Mouse (Mus musculus): ENCODE measurements around the gene Vmn1r103. TPM values are rescaled to one million over a fixed set of nuclear protein-coding genes. Genes with fewer than 3 reads are reported as not detected.
"Not testable (repeated sequence)": the region's sequence is repeated elsewhere in the genome, so short reads cannot be mapped to it uniquely, and the experiment has no call there.

Gene Vmn1r103
- polyA plus RNA-seq (2012; rRNA removed) (not detected in 2 replicates), polyA plus RNA-seq (2014; fragmentation: Nextera tagmentation; extraction: Ambion mirVana) (not detected in 2 replicates)

GRCm38 (mm10) chr7:20510434-20510833 lies at the start of gene Vmn1r103:
Vmn1r103 (minus strand) TSS chr7:20510534.
- H3K4me1 ChIP-seq (ENCODE audit: control insufficient read depth, insufficient read depth, low read length); H3K9me3 ChIP-seq (ENCODE audit: control insufficient read depth, low read length); H3K9ac ChIP-seq (ENCODE audit: low read depth, low read length, severe bottlenecking); DNase-seq (ENCODE audit: low spot score); H3K4me2 ChIP-seq (replicated peaks; ENCODE audit: low read depth, low read length, severe bottlenecking); H3K27me3 ChIP-seq (ENCODE audit: control insufficient read depth, insufficient read depth, low read length); ATAC-seq (ENCODE audit: low FRiP score, low read depth); H3K27ac ChIP-seq (replicated peaks; ENCODE audit: low read depth, low read length); H3K36me3 ChIP-seq (ENCODE audit: control insufficient read depth, insufficient read depth, low read length); H3K4me3 ChIP-seq (replicated peaks; ENCODE audit: low read length): not testable (repeated sequence)
- WGBS: no CpG with 5 or more reads among the region's 3 CpGs

GRCm38 (mm10) chr7:20545657-20546056 lies 35.3 kb upstream of the Vmn1r103 start, which contains the start of gene Gm5726:
Gm5726 (minus strand) TSS chr7:20545757.
- H3K4me3 ChIP-seq (replicated peaks; ENCODE audit: low read length); H3K36me3 ChIP-seq (ENCODE audit: control insufficient read depth, insufficient read depth, low read length); ATAC-seq (ENCODE audit: low FRiP score, low read depth); H3K9ac ChIP-seq (ENCODE audit: low read depth, low read length, severe bottlenecking); H3K4me2 ChIP-seq (replicated peaks; ENCODE audit: low read depth, low read length, severe bottlenecking); H3K27ac ChIP-seq (replicated peaks; ENCODE audit: low read depth, low read length); H3K27me3 ChIP-seq (ENCODE audit: control insufficient read depth, insufficient read depth, low read length); H3K9me3 ChIP-seq (ENCODE audit: control insufficient read depth, low read length); H3K4me1 ChIP-seq (ENCODE audit: control insufficient read depth, insufficient read depth, low read length); DNase-seq (ENCODE audit: low spot score): not testable (repeated sequence)
- WGBS: no CpG with 5 or more reads among the region's 1 CpGs

GRCm38 (mm10) chr7:20533537-20533936 lies 23.2 kb upstream of the Vmn1r103 start, which contains the start of gene Vmn1r104:
Vmn1r104 (plus strand) TSS chr7:20533837.
- not testable (repeated sequence) for H3K36me3 ChIP-seq (ENCODE audit: control insufficient read depth, insufficient read depth, low read length); H3K27ac ChIP-seq (replicated peaks; ENCODE audit: low read depth, low read length); H3K9ac ChIP-seq (ENCODE audit: low read depth, low read length, severe bottlenecking); H3K9me3 ChIP-seq (ENCODE audit: control insufficient read depth, low read length); H3K4me2 ChIP-seq (replicated peaks; ENCODE audit: low read depth, low read length, severe bottlenecking); H3K4me3 ChIP-seq (replicated peaks; ENCODE audit: low read length); H3K27me3 ChIP-seq (ENCODE audit: control insufficient read depth, insufficient read depth, low read length); DNase-seq (ENCODE audit: low spot score); H3K4me1 ChIP-seq (ENCODE audit: control insufficient read depth, insufficient read depth, low read length); ATAC-seq (ENCODE audit: low FRiP score, low read depth)
- WGBS: no CpG with 5 or more reads among the region's 3 CpGs

GRCm38 (mm10) chr7:20474825-20475224 lies 35.5 kb downstream of the Vmn1r103 start, which contains the start of gene Gm10670:
Gm10670 (minus strand) TSS chr7:20474925.
- ATAC-seq (ENCODE audit: low FRiP score, low read depth); H3K4me3 ChIP-seq (replicated peaks; ENCODE audit: low read length); DNase-seq (ENCODE audit: low spot score); H3K27ac ChIP-seq (replicated peaks; ENCODE audit: low read depth, low read length); H3K9ac ChIP-seq (ENCODE audit: low read depth, low read length, severe bottlenecking); H3K27me3 ChIP-seq (ENCODE audit: control insufficient read depth, insufficient read depth, low read length); H3K4me1 ChIP-seq (ENCODE audit: control insufficient read depth, insufficient read depth, low read length); H3K9me3 ChIP-seq (ENCODE audit: control insufficient read depth, low read length); H3K36me3 ChIP-seq (ENCODE audit: control insufficient read depth, insufficient read depth, low read length); H3K4me2 ChIP-seq (replicated peaks; ENCODE audit: low read depth, low read length, severe bottlenecking): not testable (repeated sequence)
- no CpG with 5 or more reads among the region's 5 CpGs for WGBS

Other genes with a start within 250 kb of the Vmn1r103 start
- not detected in 2 replicates for gene Gm5890, start 247.7 kb downstream of the Vmn1r103 start, polyA plus RNA-seq (2012; rRNA removed)
- gene Gm5890, start 247.7 kb downstream of the Vmn1r103 start, polyA plus RNA-seq (2014; fragmentation: Nextera tagmentation; extraction: Ambion mirVana): not detected in 2 replicates
- gene Gm4133, start 176.5 kb downstream of the Vmn1r103 start, polyA plus RNA-seq (2012; rRNA removed): not detected in 2 replicates
- gene Gm4133, start 176.5 kb downstream of the Vmn1r103 start, polyA plus RNA-seq (2014; fragmentation: Nextera tagmentation; extraction: Ambion mirVana): not detected in 2 replicates
- gene Gm5728, start 135.1 kb downstream of the Vmn1r103 start, polyA plus RNA-seq (2012; rRNA removed): not detected in 2 replicates
- gene Gm5728, start 135.1 kb downstream of the Vmn1r103 start, polyA plus RNA-seq (2014; fragmentation: Nextera tagmentation; extraction: Ambion mirVana): not detected in 2 replicates
- gene Vmn1r100, start 92.6 kb downstream of the Vmn1r103 start, polyA plus RNA-seq (2012; rRNA removed): not detected in 2 replicates
- not detected in 2 replicates for gene Vmn1r100, start 92.6 kb downstream of the Vmn1r103 start, polyA plus RNA-seq (2014; fragmentation: Nextera tagmentation; extraction: Ambion mirVana)
- gene Vmn1r101, start 67.9 kb downstream of the Vmn1r103 start, polyA plus RNA-seq (2012; rRNA removed): not detected in 2 replicates
- not detected in 2 replicates for gene Vmn1r101, start 67.9 kb downstream of the Vmn1r103 start, polyA plus RNA-seq (2014; fragmentation: Nextera tagmentation; extraction: Ambion mirVana)
- gene Gm10670, start 35.6 kb downstream of the Vmn1r103 start, polyA plus RNA-seq (2012; rRNA removed): not detected in 2 replicates
- not detected in 2 replicates for gene Gm10670, start 35.6 kb downstream of the Vmn1r103 start, polyA plus RNA-seq (2014; fragmentation: Nextera tagmentation; extraction: Ambion mirVana)
- gene Vmn1r104, start 23.3 kb upstream of the Vmn1r103 start, polyA plus RNA-seq (2012; rRNA removed): not detected in 2 replicates
- not detected in 2 replicates for gene Vmn1r104, start 23.3 kb upstream of the Vmn1r103 start, polyA plus RNA-seq (2014; fragmentation: Nextera tagmentation; extraction: Ambion mirVana)
- not detected in 2 replicates for gene Gm5726, start 35.2 kb upstream of the Vmn1r103 start, polyA plus RNA-seq (2012; rRNA removed)
- gene Gm5726, start 35.2 kb upstream of the Vmn1r103 start, polyA plus RNA-seq (2014; fragmentation: Nextera tagmentation; extraction: Ambion mirVana): not detected in 2 replicates
- gene Gm4141, start 65.7 kb upstream of the Vmn1r103 start, polyA plus RNA-seq (2012; rRNA removed): not detected in 2 replicates
- not detected in 2 replicates for gene Gm4141, start 65.7 kb upstream of the Vmn1r103 start, polyA plus RNA-seq (2014; fragmentation: Nextera tagmentation; extraction: Ambion mirVana)
- gene Gm4513, start 88.5 kb upstream of the Vmn1r103 start, polyA plus RNA-seq (2012; rRNA removed): not detected in 2 replicates
- gene Gm4513, start 88.5 kb upstream of the Vmn1r103 start, polyA plus RNA-seq (2014; fragmentation: Nextera tagmentation; extraction: Ambion mirVana): not detected in 2 replicates
- not detected in 2 replicates for gene Vmn1r107, start 158.4 kb upstream of the Vmn1r103 start, polyA plus RNA-seq (2012; rRNA removed)
- gene Vmn1r107, start 158.4 kb upstream of the Vmn1r103 start, polyA plus RNA-seq (2014; fragmentation: Nextera tagmentation; extraction: Ambion mirVana): not detected in 2 replicates
- not detected in 2 replicates for gene Vmn1r111, start 192.7 kb upstream of the Vmn1r103 start, polyA plus RNA-seq (2012; rRNA removed)
- not detected in 2 replicates for gene Vmn1r111, start 192.7 kb upstream of the Vmn1r103 start, polyA plus RNA-seq (2014; fragmentation: Nextera tagmentation; extraction: Ambion mirVana)
- gene Gm10668, start 220.1 kb upstream of the Vmn1r103 start, polyA plus RNA-seq (2012; rRNA removed): not detected in 2 replicates
- gene Gm10668, start 220.1 kb upstream of the Vmn1r103 start, polyA plus RNA-seq (2014; fragmentation: Nextera tagmentation; extraction: Ambion mirVana): not detected in 2 replicates